Mouse (Mus musculus) urinary bladder, postnatal 4 days (tissue): ENCODE measurements at regions not wholly inside any gene's neighbourhood (a gene's known extent, or its start where the extent isn't known, plus 50 kb on each side); places are given as distances from the start of the nearest gene placed in this dataset.

Experiments used
- DNase-seq, 2 experiments: peaks; one replicate each; pipeline ENCODE4 v3.0.0; 2021 to 2022; ENCODE audit warnings: low spot score in 2 of 2

DNA sequence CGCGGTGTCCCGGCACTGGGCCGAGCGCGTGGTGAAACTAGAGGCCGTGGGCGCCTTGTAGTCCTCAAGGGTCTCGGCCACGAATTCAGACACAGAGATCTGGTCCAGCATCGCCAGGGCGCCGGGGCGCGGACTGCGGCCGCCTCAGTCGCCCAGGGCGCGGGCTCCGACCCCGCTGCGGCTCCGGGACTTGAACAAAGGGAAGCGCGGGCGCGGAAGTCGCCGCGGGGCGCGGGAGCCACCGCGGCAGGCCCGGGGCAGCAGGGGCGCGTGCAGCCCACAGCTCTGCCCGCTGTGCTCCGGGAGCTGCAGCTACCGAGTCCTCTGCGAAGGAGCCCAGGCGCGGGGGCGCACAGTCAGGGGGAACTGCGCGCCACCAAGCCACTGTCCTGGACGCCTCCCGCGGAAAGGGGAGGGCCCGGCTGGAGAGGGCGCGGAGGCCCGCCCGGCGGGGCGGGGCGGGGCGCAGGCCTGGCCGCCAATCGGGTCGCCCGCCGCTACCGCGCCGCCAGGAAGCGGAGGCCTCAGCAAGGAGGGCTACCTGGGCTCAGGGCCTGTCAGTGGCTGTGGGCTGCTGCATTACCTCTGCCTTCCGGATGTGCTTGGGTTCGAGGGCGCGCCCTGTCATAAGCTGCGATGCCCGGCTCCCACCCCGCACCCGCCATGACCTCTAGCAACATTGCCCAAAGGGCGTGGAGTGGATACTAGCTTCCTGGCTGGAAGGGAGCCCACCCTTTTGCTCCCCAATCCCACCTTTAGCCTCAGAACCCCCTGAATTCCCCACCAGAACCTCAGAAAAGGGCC is 155.2 kb upstream of the 9030624G23Rik start:
- DNase-seq = peak in 1 of 2 experiments; percentile 27
